Mouse (Mus musculus): ENCODE results near the gene Spsb2.
"Not testable (repeated sequence)": the region's sequence is repeated elsewhere in the genome, so short reads cannot be mapped to it uniquely, and the experiment has no call there.

The Spsb2 gene

DNA sequence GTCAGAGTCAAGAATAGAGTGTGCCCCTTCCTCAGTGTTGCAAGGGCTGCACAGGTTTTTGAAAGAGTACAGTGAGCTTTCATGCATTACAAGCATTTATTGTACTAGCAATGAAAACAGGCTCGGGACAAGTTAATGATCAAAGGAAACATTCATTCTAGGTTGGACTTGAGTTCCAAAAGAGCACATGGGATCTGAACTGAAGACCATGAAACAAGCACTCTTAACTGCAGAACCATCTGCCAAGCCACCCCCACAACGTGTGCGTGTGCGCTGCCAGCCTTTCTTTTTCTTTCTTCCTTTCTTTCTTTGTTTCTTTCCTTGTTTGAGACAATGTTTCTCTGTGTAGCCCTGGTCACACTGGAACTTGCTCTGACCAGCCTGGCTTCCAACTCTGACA, 12.7 kb upstream of the Spsb2 start:
- in situ Hi-C loops (cut with MboI; ENCODE audit: unreplicated experiment in 2 of 2): no loop called here

DNA sequence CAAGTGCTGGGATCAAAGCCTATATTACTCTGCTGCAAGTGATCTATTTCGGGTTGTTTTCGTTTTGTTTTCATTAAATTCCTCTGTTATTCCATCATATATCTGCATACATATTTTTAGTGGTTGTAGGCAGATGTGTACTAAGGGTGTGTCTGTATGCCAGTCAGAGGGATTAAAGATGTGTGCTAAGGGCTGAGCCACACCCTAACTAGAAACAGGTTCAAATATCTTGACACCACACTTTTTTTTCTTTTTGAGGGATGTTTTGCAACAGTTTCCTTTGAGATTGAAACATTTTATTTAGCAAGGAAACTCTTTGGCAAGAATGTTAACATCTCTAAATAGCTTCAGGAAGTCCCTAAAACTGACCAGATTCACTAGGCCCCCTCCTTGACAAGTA, 12.3 kb upstream of the Spsb2 start:
- in situ Hi-C loops (cut with MboI; ENCODE audit: unreplicated experiment in 2 of 2): no loop called here

DNA sequence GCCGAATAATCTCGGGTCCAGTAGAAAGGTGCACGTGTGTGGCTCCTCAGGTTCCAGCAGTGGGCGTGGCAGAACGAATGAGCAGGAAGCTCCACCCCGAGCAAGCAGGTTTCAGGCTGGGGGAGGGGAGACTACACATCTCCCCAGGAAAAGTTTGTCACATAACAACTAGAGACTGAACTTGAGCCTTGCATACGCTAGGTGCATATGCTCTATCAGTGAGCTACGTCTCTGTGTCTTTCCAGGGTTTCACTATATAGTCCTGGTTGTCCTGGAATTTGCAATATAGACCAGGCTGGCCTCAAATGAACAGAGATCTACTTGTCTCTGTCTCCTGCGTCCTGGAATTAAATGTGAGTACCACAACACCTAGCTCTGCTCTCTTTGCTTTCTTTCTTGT, 6.1 kb upstream of the Spsb2 start:
- in situ Hi-C loops (cut with MboI; ENCODE audit: unreplicated experiment in 2 of 2): not testable (repeated sequence)

DNA sequence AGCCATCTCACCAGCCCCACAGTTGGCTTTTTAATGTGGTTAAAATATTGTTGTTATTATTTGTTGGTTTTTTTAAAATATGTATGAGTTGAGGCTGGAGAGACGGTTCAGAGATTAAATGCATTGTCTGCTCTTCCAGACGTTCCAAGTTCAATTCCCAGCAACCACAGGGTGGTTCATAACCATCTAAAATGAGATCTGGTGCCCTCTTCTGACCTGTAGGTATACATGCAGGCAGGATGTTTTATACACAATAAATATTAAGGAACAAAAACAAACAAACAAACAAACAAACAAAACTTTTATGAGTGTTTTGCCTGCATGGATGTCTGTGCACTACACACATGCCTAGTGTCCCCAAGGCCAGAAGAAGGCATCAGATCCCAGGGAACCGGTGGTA, 5.4 kb upstream of the Spsb2 start:
- in situ Hi-C loops (cut with MboI; ENCODE audit: unreplicated experiment in 2 of 2): no loop called here

DNA sequence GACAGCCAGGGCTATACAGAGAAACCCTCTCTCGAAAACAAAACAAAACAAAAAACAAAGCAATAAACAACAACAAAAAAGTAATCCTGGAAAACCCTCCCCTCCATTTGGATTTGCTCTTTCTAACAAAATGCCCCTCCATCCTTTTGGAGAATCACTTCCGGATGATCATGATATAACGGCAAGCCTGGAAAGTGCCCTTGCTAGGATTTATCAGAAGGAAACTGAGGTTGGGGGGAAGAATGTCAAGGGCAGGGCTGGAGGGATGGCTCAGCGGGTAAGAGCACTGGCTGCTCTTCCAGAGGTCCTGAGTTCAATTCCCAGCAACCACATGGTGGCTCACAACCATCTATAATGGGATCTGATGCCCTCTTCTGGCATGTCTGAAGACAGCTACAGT, 4.8 kb upstream of the Spsb2 start:
- in situ Hi-C loops (cut with MboI; ENCODE audit: unreplicated experiment in 2 of 2): not testable (repeated sequence)

DNA sequence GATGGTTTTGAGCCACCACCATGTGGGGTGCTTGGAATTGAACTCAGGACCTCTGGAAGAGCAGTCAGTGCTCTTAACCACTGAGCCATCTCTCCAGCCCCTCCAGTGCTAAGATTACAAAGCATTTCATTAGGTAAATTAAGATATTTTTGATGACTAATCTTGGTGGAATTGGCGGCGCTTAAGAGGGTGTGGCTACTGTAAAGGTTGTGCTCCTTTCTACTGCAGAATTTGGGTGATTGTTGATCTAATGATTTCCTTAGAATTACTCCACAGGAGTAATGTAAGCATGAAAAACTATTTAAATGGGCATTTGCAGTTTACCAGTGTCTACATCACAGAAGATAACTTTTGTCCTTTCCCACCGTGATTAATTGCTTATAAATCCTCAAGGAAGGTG, 4.1 kb upstream of the Spsb2 start:
- in situ Hi-C loops (cut with MboI; ENCODE audit: unreplicated experiment in 2 of 2): no loop called here

DNA sequence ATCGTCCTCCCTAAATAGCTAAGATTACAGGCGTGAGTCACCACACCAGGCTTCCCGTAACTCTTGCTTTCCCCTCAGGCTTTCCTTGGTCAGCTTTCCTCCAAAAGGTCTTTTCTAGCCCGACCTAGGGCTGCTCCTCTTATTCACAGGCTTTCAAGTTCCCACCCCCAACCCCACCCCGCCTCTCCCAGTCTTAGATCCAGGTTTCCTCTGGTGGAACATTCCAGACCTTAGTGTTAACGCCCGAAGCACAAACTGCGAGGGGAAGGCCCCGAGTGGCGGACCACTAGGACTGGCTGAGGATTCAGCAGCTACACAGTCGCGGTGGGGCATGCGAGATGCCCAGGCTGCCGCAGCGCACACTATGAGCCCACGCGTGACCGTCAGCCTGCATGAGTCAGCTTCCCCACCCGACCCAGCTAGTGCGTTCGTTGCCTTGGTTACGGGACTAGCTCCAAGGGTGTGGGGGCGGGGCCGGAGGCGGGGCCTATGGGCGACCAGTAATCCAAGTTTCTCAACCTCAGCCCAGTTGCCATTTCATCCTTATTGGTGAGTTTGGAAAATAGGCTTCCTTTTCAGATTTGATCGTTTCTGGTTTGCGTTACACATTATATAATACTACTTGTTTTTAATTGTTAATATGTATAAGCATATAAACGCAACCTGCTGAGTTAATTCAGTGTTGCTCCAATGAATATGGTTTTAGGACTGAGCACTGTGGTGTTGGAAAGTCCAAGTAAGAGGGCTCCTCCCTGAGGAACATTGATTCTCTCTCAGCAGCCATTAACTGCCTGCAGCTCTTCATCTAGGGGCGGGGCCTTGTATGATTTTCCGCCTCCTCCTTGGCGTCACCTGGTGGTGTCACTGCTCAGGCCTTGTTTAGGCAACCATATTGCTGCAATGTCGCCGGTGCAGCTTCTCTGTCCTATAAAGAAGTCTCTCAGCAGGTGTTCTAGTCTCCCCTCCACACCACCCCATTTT, 2.8 kb upstream of the Spsb2 start:
- in situ Hi-C loops (cut with MboI; ENCODE audit: unreplicated experiment in 2 of 2): no loop called here

DNA sequence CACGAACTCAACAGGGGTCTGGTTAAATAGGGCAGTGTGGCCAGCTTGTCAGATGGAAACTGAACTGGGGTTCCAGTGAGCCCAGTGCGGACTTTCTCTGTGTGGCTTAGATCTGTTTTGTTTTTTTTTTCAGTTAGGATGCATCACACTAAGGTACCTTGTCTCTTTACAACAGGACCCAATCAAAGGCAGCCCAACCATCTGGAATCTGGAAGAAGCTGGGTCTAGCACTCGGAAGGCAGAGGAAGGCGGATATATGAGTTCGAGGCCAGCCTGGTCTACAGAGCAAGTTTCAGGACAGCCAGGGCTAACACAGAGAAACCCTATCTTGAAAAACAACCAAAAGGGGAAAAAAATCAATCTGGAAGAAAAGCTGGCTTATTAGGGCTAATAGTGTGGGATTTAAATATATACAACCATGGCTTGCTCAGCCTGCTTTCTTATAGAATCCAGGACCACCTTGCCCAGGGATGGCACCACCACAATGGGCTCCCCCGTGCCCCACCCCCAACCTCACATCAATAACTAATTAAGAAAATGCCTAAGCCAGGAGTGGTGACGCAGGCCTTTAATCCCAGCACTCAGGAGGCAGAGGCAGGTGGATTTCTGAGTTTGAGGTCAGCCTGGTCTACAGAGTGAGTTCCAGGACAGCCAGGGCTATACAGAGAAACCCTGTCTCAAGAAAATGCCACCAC, 1.9 kb upstream of the Spsb2 start:
- in situ Hi-C loops (cut with MboI; ENCODE audit: unreplicated experiment in 2 of 2): no loop called here

DNA sequence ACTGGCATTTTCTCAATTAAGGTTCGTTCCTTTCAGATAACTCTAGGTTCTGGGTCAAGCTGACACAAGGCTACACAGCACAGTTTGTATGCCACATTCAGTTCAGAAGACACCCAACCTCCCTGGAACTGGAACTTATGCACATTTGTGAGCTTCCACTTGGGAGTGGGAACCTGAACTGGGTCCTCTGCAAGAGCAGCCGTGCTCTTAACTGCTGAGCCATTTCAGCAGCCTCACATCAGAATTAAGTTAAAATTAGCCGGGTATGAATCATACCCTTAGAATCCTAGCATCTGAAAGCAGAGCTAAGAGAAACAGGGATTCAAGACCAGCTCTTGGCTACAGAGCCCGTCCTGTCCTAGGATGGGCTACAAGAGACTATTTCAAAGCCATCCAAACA, 1.1 kb upstream of the Spsb2 start:
- in situ Hi-C loops (cut with MboI; ENCODE audit: unreplicated experiment in 2 of 2): no loop called here

DNA sequence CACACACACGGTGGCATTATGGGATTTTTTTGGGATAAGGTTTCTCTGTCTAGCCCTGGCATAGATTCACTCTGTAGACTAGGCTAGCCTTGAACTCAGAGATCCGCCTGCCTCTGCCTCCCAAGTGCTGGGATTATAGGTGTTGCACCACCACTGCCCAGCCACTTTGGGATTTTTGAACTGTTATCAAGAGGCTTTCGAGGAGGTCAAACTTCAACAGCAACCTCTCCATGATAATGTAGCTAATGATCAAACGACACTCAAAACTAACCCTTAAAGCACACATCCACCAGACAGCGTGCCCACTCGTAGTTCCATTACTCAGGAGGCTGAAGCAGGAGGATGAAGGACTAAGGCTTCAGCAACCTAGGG, 489 bp upstream of the Spsb2 start:
- in situ Hi-C loops (cut with MboI; ENCODE audit: unreplicated experiment in 2 of 2): no loop called here

DNA sequence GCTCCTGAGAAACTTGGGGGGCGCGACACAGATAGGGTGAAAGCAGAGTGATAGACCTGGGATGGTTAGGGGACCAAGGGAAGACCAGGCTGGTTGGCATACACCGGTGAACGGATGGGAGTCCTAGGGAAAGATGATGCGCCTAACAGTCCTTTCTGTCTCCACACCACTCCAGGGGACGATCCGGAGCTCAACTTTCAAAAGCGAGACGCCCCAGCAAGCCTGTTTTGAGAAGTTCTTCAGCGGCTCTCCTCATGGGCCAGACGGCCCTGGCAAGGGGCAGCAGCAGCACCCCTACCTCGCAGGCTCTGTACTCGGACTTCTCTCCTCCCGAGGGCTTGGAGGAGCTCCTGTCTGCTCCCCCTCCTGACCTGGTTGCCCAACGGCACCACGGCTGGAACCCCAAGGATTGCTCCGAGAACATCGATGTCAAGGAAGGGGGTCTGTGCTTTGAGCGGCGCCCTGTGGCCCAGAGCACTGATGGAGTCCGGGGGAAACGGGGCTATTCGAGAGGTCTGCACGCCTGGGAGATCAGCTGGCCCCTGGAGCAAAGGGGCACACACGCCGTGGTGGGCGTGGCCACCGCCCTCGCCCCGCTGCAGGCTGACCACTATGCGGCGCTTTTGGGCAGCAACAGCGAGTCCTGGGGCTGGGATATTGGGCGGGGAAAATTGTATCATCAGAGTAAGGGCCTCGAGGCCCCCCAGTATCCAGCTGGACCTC, 752 bp downstream of the Spsb2 start:
- in situ Hi-C loops (cut with MboI; ENCODE audit: unreplicated experiment in 2 of 2): no loop called here

DNA sequence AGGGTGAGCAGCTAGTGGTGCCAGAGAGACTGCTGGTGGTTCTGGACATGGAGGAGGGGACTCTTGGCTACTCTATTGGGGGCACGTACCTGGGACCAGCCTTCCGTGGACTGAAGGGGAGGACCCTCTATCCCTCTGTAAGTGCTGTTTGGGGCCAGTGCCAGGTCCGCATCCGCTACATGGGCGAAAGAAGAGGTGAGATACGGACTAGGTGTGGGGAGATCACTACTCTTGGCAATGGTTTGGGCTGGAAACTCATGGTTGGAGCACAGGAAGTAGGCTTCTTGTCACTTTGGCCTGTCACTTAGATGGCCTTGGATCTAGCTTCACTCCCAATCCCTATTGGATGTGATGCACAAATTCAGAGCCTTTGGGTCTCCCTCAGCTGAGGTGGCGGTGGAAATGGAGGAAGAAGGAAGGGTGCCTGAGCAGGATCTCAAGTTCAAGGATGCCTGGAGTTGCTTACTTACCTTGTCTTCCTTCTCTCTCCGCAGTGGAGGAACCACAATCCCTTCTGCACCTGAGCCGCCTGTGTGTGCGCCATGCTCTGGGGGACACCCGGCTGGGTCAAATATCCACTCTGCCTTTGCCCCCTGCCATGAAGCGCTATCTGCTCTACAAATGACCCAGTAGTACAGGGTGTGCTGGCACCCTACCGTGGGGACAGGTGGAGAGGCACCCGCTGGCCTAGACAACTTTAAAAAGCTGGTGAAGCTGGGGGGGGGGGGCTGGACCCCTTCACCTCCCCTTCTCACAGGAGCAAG, 1.5 kb downstream of the Spsb2 start:
- in situ Hi-C loops (cut with MboI; ENCODE audit: unreplicated experiment in 2 of 2): no loop called here

DNA sequence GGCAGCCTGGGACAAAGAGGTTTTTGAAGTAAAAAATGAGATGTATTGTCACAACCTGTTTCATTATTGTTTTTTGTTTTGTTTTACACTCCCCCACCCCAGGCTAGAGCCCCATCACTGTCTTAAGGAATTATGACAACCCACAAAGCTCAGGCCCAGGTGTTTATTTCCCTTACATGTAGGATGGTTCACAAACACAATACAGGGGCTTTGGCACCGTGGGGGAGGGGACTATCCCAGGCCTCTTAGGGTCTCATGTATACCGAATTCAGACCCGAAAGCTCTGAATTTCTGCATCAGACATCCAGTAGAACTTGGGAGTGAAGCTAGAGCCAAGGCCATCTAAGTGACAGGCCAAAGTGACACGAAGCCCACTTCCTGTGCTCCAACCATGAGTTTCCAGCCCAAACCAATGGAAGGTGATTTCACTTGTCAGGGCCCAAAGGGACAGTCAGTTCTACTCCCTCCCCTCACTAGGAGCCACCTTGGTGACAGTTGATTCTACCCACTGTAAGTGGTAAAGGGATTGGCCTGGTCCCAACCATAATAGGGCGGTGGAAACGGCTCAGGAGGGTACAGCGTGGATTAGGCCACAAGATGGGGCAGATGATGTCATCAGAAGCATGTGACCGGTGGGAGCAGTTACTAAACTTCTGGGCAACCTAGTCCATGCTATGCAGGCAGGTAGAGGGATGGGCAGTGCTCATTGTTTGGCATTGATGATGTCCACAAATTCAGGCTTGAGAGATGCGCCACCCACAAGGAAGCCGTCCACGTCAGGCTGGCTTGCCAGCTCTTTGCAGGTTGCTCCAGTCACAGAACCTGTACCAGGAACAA, 2.3 kb downstream of the Spsb2 start:
- in situ Hi-C loops (cut with MboI; ENCODE audit: unreplicated experiment in 2 of 2): not testable (repeated sequence)

DNA sequence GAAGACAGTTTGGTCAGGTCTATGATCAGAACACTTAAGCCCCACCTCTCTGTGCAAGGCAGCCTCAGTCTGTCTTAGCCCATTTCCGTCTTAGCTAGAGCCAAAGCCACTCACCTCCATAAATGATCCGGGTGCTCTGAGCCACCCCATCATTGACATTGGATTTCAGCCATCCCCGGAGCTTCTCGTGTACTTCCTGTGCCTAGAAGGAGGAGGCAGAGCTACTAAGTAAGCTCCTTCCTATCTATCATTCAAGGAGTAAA, 2.9 kb downstream of the Spsb2 start:
- in situ Hi-C loops (cut with MboI; ENCODE audit: unreplicated experiment in 2 of 2): no loop called here

DNA sequence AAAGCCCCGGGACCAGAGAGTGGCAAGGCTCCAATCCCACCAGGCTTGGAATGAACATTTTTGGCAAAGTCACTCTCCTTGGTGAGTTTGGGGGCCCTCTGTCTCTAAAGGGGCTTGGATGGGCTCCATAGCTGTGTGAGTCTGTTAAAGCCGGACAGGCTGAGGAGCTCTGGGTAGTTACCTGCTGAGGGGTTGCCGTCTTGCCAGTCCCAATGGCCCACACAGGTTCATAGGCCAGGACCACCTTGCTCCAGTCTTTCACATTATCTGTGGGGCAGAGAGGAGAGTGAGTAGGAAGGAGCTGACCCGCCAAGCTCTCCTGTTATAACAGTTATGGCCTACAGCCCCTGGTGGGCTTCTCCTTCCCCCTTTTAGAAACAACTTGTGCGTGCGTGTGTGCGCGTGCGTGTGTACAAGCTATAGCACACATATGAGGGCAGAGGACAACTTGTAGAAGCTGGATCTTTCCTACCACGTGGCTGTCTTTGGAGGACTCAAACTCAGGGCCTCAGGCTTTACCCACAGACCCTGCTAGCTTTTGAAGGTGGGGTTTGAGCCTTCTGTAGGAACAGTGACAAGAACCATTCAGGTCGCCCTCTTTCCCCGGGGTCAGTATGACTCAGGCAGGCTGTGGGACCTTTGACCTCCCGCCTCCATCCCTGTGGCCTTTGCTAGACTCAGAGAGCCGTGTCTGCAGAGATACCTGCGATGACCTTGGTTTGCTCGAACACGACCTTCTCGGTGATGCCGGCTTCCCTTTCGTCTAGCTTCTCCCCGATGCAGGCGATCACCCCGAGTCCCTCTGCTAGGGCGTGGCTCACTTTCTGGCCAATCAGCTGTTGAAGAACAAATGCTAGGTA, 3.5 kb downstream of the Spsb2 start:
- in situ Hi-C loops (cut with MboI; ENCODE audit: unreplicated experiment in 2 of 2): no loop called here

DNA sequence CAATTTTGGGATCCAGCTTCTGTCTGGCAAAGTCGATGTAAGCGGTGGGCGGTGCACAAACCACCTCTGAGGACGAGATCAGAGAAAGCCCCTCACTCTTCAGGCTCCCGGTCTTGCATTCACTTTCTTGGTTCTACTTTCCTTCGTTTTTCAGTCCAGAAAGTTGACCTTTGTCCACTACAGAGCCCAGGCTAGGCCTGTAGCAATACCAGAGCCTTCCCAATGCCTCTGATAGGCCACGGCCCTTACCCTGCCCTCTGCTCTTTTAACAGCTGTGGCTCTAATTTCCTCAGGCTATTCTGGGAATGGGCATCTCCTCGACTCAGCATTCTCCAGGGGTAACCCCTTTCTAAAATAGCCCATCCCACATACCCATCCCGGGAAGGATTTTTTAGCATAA, 4.4 kb downstream of the Spsb2 start:
- in situ Hi-C loops (cut with MboI; ENCODE audit: unreplicated experiment in 2 of 2): no loop called here

DNA sequence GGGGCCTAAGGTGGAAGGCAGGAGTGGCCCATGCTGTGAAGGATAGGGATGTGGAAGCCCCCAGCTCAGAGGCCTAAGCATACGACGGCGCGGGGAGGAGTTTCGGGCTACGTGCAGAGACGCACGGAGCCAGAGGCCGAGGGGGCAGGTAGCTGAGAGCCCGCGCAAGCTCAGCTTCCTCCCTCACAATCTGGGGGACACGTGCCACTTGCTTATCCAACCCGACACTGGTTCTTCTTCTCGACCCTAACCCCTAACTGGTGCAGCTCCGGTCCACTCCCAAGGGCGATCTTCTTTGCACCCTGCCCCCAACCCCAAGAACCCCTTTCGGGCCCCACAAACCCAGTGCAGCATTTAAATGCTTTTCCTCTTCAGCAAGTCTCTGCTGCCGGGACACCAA, 5.0 kb downstream of the Spsb2 start:
- in situ Hi-C loops (cut with MboI; ENCODE audit: unreplicated experiment in 2 of 2): no loop called here

DNA sequence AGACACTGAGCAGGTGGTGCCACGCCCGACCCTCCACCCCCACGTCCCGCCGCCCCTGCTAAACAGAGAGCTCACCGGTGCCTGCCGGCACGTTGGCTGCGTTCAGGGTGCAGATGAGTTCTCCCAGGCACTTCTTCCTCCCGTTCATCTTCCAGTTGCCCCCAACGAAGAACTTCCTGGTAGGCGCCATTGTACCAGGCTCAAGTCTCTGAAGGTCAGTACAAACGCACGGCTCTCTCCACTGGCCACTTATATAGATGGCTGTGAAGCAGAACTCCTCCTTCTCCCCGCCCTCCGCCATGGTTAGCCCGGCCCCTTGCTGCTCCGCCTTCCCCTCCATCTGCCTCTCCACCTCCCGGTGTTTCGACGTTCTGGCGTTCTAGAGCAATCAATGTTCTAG, 5.5 kb downstream of the Spsb2 start, which contains the start of gene Tpi1:
Gene Tpi1 (minus strand): TSS at position 364 of the 400 bp plus-strand sequence.
- in situ Hi-C loops (cut with MboI; ENCODE audit: unreplicated experiment in 2 of 2): no loop called here

DNA sequence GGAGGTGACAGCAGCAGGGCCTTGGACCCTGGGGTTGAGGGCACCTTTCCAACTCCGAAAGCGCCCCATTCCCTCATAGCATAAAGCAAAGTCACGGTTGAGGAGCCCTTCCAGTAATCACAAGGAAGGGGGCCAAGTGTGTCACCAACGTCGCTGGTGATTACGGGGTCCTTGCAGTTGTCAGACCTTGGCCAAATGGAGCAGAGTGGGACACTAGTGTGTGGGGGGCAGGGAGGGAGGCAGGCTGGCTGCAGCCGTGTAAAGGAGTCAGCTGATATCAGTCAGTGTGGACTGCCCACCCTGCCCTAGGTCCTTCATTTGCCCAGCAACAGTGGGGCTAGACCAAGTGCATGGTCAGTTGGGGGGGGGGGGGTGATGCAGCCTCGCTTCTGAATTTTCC, 6.0 kb downstream of the Spsb2 start:
- in situ Hi-C loops (cut with MboI; ENCODE audit: unreplicated experiment in 2 of 2): no loop called here
